ENCODE assay signal across 11 mouse cellular contexts in the genomic region with DNA sequence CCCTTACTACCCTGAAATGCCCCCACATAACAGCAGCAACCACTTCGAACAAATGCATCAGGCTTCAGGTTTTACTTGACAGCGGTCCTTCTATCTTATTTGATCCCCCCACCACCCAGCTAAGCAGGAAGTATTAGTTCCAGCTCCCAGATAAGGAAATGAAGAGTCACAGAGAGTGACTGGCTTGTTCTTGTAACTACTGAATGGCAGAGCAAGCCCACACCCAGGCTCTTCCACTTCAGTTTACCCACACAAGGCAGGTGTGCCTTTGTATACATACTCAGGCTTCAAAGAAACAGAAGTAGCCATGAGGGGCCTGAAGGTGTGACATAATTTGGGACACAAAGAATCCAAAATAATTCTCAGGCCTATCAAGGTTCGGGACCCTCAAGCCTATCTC. TPM values are rescaled to one million over a fixed set of nuclear protein-coding genes. Genes with fewer than 3 reads are reported as not detected.
DNase-seq lines count a peak whose midpoint lies in the region; ATAC-seq and TF ChIP-seq lines count a peak whose summit lies in the region.
"Had no signal": no experiment of that assay in that cellular context is flagged by ENCODE, and none has a peak within 500 bp of the region (broad histone marks: within the 10 kb centered on the region; RNA-seq: fewer than 3 reads in every experiment).

No protein-coding gene starts in this region.

- peaks cover 23% of the 10 kb centered on the region for H3K4me1 ChIP-seq in kidney, embryonic 16.5 days (ENCODE audit: insufficient read depth, low read length)
- peaks cover 23 to 30% of the 10 kb centered on the region in 2 experiments for H3K4me1 ChIP-seq in MEL (ENCODE audit: control insufficient read depth in 1 of 2, insufficient read depth in 2 of 2, low read length in 2 of 2)

- TF ChIP-seq CTCF in MEL (IDR thresholded peaks at IDR 0.05 in 2 of 3, conservative IDR thresholded peaks at IDR 0.05 in 1 of 3; ENCODE audit: control insufficient read depth in 1 of 3, insufficient read depth in 1 of 3, low read depth in 2 of 3, low read length in 3 of 3, poor library complexity in 1 of 3, severe bottlenecking in 1 of 3) = no peak

- H3K27me3 ChIP-seq in kidney, embryonic 16.5 days (ENCODE audit: insufficient read depth, low read length) = no peaks in the 10 kb centered on the region
- H3K27me3 ChIP-seq in MEL (ENCODE audit: control insufficient read depth in 1 of 2, insufficient read depth in 2 of 2, low read length in 2 of 2) = no peaks in the 10 kb centered on the region
- H3K27me3 ChIP-seq: hindbrain, embryonic 13.5 days; lung, embryonic 15.5 days had no signal

- TF ChIP-seq POLR2A in MEL (IDR thresholded peaks at IDR 0.05; ENCODE audit: control insufficient read depth in 1 of 2, insufficient read depth in 1 of 2, low read depth in 1 of 2, low read length in 2 of 2, poor library complexity in 1 of 2) = no peak; a peak in 2 of 4 replicates

- ATAC-seq in kidney, embryonic 16.5 days (ENCODE audit: low FRiP score, low TSS enrichment) = no peak
- 0 out of 2 replicates have a peak, but pooled peaks have one; percentile 44 for ATAC-seq in erythroid progenitor cell, adult 5-6 weeks (replicated peaks; ENCODE audit: low FRiP score, poor library complexity, severe bottlenecking)

- 82% methylated on average over 3 of the region's 3 CpGs for WGBS in kidney, embryonic 16.5 days
- 31% methylated on average over 3 of the region's 3 CpGs for WGBS in macrophage (ENCODE audit: missing documents)

- peak; percentile 2 for DNase-seq in kidney, adult 9 months
- DNase-seq in MEL (ENCODE audit: low read depth, low spot score) = peak; percentile 84
- DNase-seq in thymus, adult 18-20 months = no peak
- no peak for DNase-seq in ovary, postnatal 36 days (ENCODE audit: low spot score)
- DNase-seq: adrenal gland, postnatal 14 days; thymus, postnatal 4 days had no signal

- no peak; the same call in 1 of the 2 replicates for TF ChIP-seq RAD21 in MEL (IDR thresholded peaks at IDR 0.05; ENCODE audit: low read depth, low read length)

- no peak overlapping the region for H3K4me2 ChIP-seq in kidney, embryonic 16.5 days (replicated peaks; ENCODE audit: low read depth, low read length)
- H3K4me2 ChIP-seq: hindbrain, embryonic 13.5 days; lung, embryonic 15.5 days had no signal

- H3K27ac ChIP-seq in kidney, embryonic 16.5 days (ENCODE audit: low read length) = no peak overlapping the region
- H3K27ac ChIP-seq in MEL (ENCODE audit: control insufficient read depth, low read depth, low read length) = peak overlapping the region; percentile 80
- peak overlapping the region; percentile 97 for H3K27ac ChIP-seq in macrophage
- H3K27ac ChIP-seq: hindbrain, embryonic 13.5 days; lung, embryonic 15.5 days had no signal

- no peak overlapping the region for H3K9ac ChIP-seq in kidney, embryonic 16.5 days (replicated peaks; ENCODE audit: low read length)
- peak overlapping the region; percentile 58 for H3K9ac ChIP-seq in MEL (ENCODE audit: control insufficient read depth, low read depth, low read length, poor library complexity, severe bottlenecking)
- H3K9ac ChIP-seq: hindbrain, embryonic 13.5 days; lung, embryonic 15.5 days had no signal

- no peak overlapping the region for H3K4me3 ChIP-seq in kidney, embryonic 16.5 days (ENCODE audit: low read length)
- H3K4me3 ChIP-seq in MEL (ENCODE audit: control insufficient read depth in 1 of 2, insufficient read depth in 1 of 2, low read depth in 2 of 2, low read length in 2 of 2) = peak overlapping the region; percentile 13 to 67
- no peak overlapping the region for H3K4me3 ChIP-seq in macrophage (ENCODE audit: inconsistent target)
- H3K4me3 ChIP-seq: hindbrain, embryonic 13.5 days; lung, embryonic 15.5 days had no signal

- H3K9me3 ChIP-seq in kidney, embryonic 16.5 days (ENCODE audit: low read length) = no peaks in the 10 kb centered on the region
- H3K9me3 ChIP-seq in MEL (replicated peaks; ENCODE audit: insufficient read depth, low read length) = no peaks in the 10 kb centered on the region
- H3K9me3 ChIP-seq: hindbrain, embryonic 13.5 days; lung, embryonic 15.5 days had no signal

- peaks cover 38% of the 10 kb centered on the region for H3K79me2 ChIP-seq in MEL (ENCODE audit: control insufficient read depth, insufficient read depth, low read length, poor library complexity)
- H3K79me2 ChIP-seq in macrophage (ENCODE audit: inconsistent target) = peaks cover 84% of the 10 kb centered on the region

- TF ChIP-seq EP300 in MEL (IDR thresholded peaks at IDR 0.05; ENCODE audit: low read depth in 1 of 2, low read length in 2 of 2) = peak; percentile 75 to 76

- no peaks in the 10 kb centered on the region for H3K36me3 ChIP-seq in kidney, embryonic 16.5 days (ENCODE audit: insufficient read depth, low read length)
- H3K36me3 ChIP-seq in MEL (ENCODE audit: control insufficient read depth in 1 of 2, insufficient read depth in 2 of 2, low read length in 2 of 2) (peaks cover 0 to 36% of the 10 kb centered on the region in 2 experiments; a peak in 2 of 4 replicates), macrophage (ENCODE audit: inconsistent target) (no peaks in the 10 kb centered on the region)
- H3K36me3 ChIP-seq: hindbrain, embryonic 13.5 days; lung, embryonic 15.5 days had no signal

TF ChIP-seq in MEL, 35 proteins besides CTCF, POLR2A, EP300 and RAD21:
- peak; percentile 85 for TF ChIP-seq ELF1 (IDR thresholded peaks at IDR 0.05; ENCODE audit: low read depth, low read length)
- TF ChIP-seq TBP (IDR thresholded peaks at IDR 0.05; ENCODE audit: low read depth, low read length) = peak; percentile 80
- TF ChIP-seq MAX (IDR thresholded peaks at IDR 0.05; ENCODE audit: low read length) = peak; percentile 57; the same call in 1 of the 2 replicates
- TF ChIP-seq POLR2AphosphoS5 (IDR thresholded peaks at IDR 0.05; ENCODE audit: borderline replicate concordance, low read depth, low read length) = no peak
- TF ChIP-seq POLR2AphosphoS2 (IDR thresholded peaks at IDR 0.05; ENCODE audit: low read length) = 0 out of 2 replicates have a peak, but pooled peaks have one; percentile 46
- no peak for TF ChIP-seq ZC3H11A (IDR thresholded peaks at IDR 0.05; ENCODE audit: low read depth, low read length)
- peak; percentile 87 for TF ChIP-seq ETS1 (IDR thresholded peaks at IDR 0.05; ENCODE audit: low read depth, low read length)
- TF ChIP-seq TCF12 (IDR thresholded peaks at IDR 0.05; ENCODE audit: low read depth, low read length) = peak; percentile 58
- TF ChIP-seq CHD2 (IDR thresholded peaks at IDR 0.05; ENCODE audit: low read length) = 0 out of 2 replicates have a peak, but pooled peaks have one; percentile 15
- peak; percentile 85 for TF ChIP-seq SIN3A (IDR thresholded peaks at IDR 0.05; ENCODE audit: low read length)
- TF ChIP-seq USF1 (IDR thresholded peaks at IDR 0.05; ENCODE audit: low read depth, low read length) = no peak
- TF ChIP-seq MAZ (IDR thresholded peaks at IDR 0.05; ENCODE audit: low read depth, low read length) = peak; percentile 79; the same call in 1 of the 2 replicates
- 0 out of 2 replicates have a peak, but pooled peaks have one; percentile 60 for TF ChIP-seq MYC (IDR thresholded peaks at IDR 0.05; ENCODE audit: low read depth, low read length)
- no peak for TF ChIP-seq USF2 (IDR thresholded peaks at IDR 0.05; ENCODE audit: borderline replicate concordance in 1 of 2, insufficient read depth in 1 of 2, low read depth in 1 of 2, low read length in 2 of 2)
- TF ChIP-seq KAT2A (conservative IDR thresholded peaks at IDR 0.05; ENCODE audit: low read depth, low read length) = no peak
- 0 out of 2 replicates have a peak, but pooled peaks have one; percentile 51 for TF ChIP-seq E2F4 (IDR thresholded peaks at IDR 0.05; ENCODE audit: borderline replicate concordance, low read depth, low read length)
- peak; percentile 90 for TF ChIP-seq GATA1 (IDR thresholded peaks at IDR 0.05; ENCODE audit: low read depth, low read length)
- no peak for TF ChIP-seq ZKSCAN1 (IDR thresholded peaks at IDR 0.05; ENCODE audit: low read depth, low read length)
- peak; percentile 75 for TF ChIP-seq HCFC1 (IDR thresholded peaks at IDR 0.05; ENCODE audit: low read depth, low read length)
- TF ChIP-seq NRF1 (IDR thresholded peaks at IDR 0.05; ENCODE audit: insufficient read depth, low read depth, low read length, poor library complexity, severe bottlenecking) = no peak
- TF ChIP-seq RCOR1 (IDR thresholded peaks at IDR 0.05; ENCODE audit: low read depth, low read length) = peak; percentile 37; the same call in 1 of the 2 replicates
- TF ChIP-seq MXI1 (IDR thresholded peaks at IDR 0.05; ENCODE audit: low read depth, low read length) = peak; percentile 55; the same call in 1 of the 2 replicates
- peak; percentile 19; the same call in 1 of the 2 replicates for TF ChIP-seq MAFK (IDR thresholded peaks at IDR 0.05; ENCODE audit: borderline replicate concordance, low read depth, low read length)

RNA-seq across cellular contexts. Expression of a gene that starts 5.3 kb away (rescaled TPM):
- 7.0 and 7.4 TPM in 2 replicates for polyA plus RNA-seq in kidney, embryonic 16.5 days (2015; fragmentation: Nextera tagmentation; extraction: Ambion mirVana)
- 10.0 and 10.2 TPM in 2 replicates for total RNA-seq in MEL (2012; rRNA removed)
- polyA plus RNA-seq in MEL (2012; ENCODE audit: insufficient read depth in 1 of 2, insufficient read length in 2 of 2, low read depth in 1 of 2, low replicate concordance in 2 of 2, missing spikeins in 1 of 2) (1 to 10 TPM in 1 of 2 experiments, not detected in 1; 6.4 TPM), macrophage (2018) (88.7 to 130 TPM (median 125 TPM) in 3 replicates)
- 22.0 and 26.4 TPM in 2 replicates for total RNA-seq in erythroid progenitor cell, adult 5-6 weeks (2015; ENCODE audit: low replicate concordance)
- 14.8 and 19.1 TPM in 2 replicates for total RNA-seq in erythroid progenitor cell, adult 5-6 weeks (2017; ENCODE audit: low replicate concordance)
- 100 to 1,000 TPM; 126 to 596 (median 231) TPM for total RNA-seq in macrophage (2018; cell fraction: chromatin; rRNA removed)
- total RNA-seq in macrophage (2018; cell fraction: cytosol; rRNA removed) = 100 to 1,000 TPM; 160 to 376 (median 210) TPM
- 100 to 1,000 TPM; 188 to 661 (median 403) TPM for total RNA-seq in macrophage (2018; cell fraction: nucleus; rRNA removed)

Comparison
In these comparisons a context has a peak if more than half of its experiments do, and no peak if none do; other contexts are left out.
1. DNase-seq: peak in kidney, adult 9 months (single experiment) and MEL (single experiment); none in thymus, adult 18-20 months (0 of 2) and ovary, postnatal 36 days (single experiment).
2. H3K4me3 ChIP-seq: peak in MEL (2 of 2); none in kidney, embryonic 16.5 days (single experiment) and macrophage (single experiment).
3. RNA of a gene that starts 5.3 kb away (polyA plus RNA-seq): 88.7 to 130 TPM in macrophage; 7.0 to 7.4 TPM in kidney, embryonic 16.5 days and 6.4 TPM in MEL; every median in the first group is over 10 times any median in the second.